Mouse (Mus musculus) G1E (cell line): Measurements from ENCODE around the gene Kcng4. TPM values are rescaled to one million over a fixed set of nuclear protein-coding genes. Genes with fewer than 3 reads are reported as not detected.

Source experiments
- ATAC-seq: 2 replicates; pipeline ENCODE4 v1.8.0; 2016; ENCODE audit warnings: mild to moderate bottlenecking; ENCODE audit not compliant: insufficient number of reproducible peaks, poor library complexity, low FRiP score, severe bottlenecking; ENCODE audit errors: extremely low read depth
- DNase-seq: peaks from one replicate; pipeline ENCODE4 v3.0.0; 2012; ENCODE audit warnings: low spot score
- H3K27me3 ChIP-seq: 2 replicates; pipeline ENCODE4 v1.6.1; 2012; ENCODE audit warnings: mild to moderate bottlenecking, low read length, inconsistent platforms; ENCODE audit not compliant: insufficient read depth
- H3K36me3 ChIP-seq: replicated peaks from 2 replicates; pipeline ENCODE3; 2012; ENCODE audit warnings: mild to moderate bottlenecking, inconsistent platforms
- H3K4me1 ChIP-seq: 2 replicates; pipeline ENCODE4 v1.6.1; 2012; ENCODE audit warnings: low read depth, low read length, inconsistent platforms, mixed read lengths; ENCODE audit not compliant: insufficient read depth
- H3K4me3 ChIP-seq: 2 replicates; pipeline ENCODE4 v1.5.1; 2012; ENCODE audit warnings: low read depth, mild to moderate bottlenecking, inconsistent platforms, low read length, moderate library complexity, mixed read lengths
- H3K9me3 ChIP-seq: replicated peaks from 2 replicates; pipeline ENCODE4 v1.6.1; 2012; ENCODE audit warnings: inconsistent platforms
- CTCF ChIP-seq: IDR thresholded peaks from 2 replicates; pipeline ENCODE4 v1.5.1; 2012; ENCODE audit warnings: low read depth, low read length, inconsistent platforms, mixed read lengths
- GATA1 ChIP-seq: IDR thresholded peaks from 2 replicates; pipeline ENCODE4 v1.6.1; 2012; ENCODE audit warnings: borderline replicate concordance, low read length, inconsistent platforms, mixed read lengths
- GATA2 ChIP-seq: IDR thresholded peaks from 2 replicates; pipeline ENCODE4 v1.6.1; 2012; ENCODE audit warnings: low read depth, low read length, inconsistent platforms, borderline replicate concordance
- POLR2AphosphoS5 ChIP-seq: IDR thresholded peaks from 2 replicates; pipeline ENCODE4 v1.6.1; 2012; ENCODE audit warnings: low read depth, low read length, inconsistent platforms; ENCODE audit not compliant: insufficient replicate concordance
- TAL1 ChIP-seq: conservative IDR thresholded peaks from 2 replicates; pipeline ENCODE4 v1.6.1; 2012; ENCODE audit warnings: low read depth, low read length, inconsistent platforms, mixed read lengths
- polyA plus RNA-seq: library from polyadenylated mRNA; stranded (reverse); fragments of >175 nt; gene quantifications from 2 replicates; pipeline ENCODE4 v1.2.3, GENCODE M21; 2012
- total RNA-seq, 2 experiments: library from RNA; stranded (forward) in 1 of 2; stranded (reverse) in 1 of 2; fragments of 200-1000 nt in 1 of 2; fragments of >200 nt in 1 of 2; fragmentation: Nextera tagmentation in 1 of 2; gene quantifications; 2 replicates each; pipeline ENCODE4 v1.2.3; 2014 to 2017

Kcng4 gene
- total and polyA plus RNA-seq, 3 experiments = 0.11 TPM; not detected in 2

- DNase-seq (no peak), ATAC-seq (no peak)
- H3K4me1 ChIP-seq = peaks cover 6% of the 10 kb centered on the region
- H3K4me3 ChIP-seq = no peak overlapping the region
- H3K9me3 ChIP-seq = peaks cover 12% of the 10 kb centered on the region
- H3K36me3 ChIP-seq = peaks cover 3% of the 10 kb centered on the region
- TF ChIP-seq GATA1 (no peak), CTCF (no peak), POLR2AphosphoS5 (no peak), GATA2 (no peak), TAL1 (no peak)
- peaks cover 3% of the 10 kb centered on the region; the same call in 1 of the 2 replicates for H3K27me3 ChIP-seq
Measured at GRCm38 (mm10) chr8:119590348-119590747, 45.1 kb downstream of the Kcng4 start.

GRCm38 (mm10) chr8:119588844-119589243, 46.6 kb downstream of the Kcng4 start:
- no peak for ATAC-seq
- TF ChIP-seq GATA2 (no peak), POLR2AphosphoS5 (no peak), TAL1 (no peak), CTCF (no peak), GATA1 (no peak)
- Histone ChIP-seq H3K4me1 (no peaks in the 10 kb centered on the region; the same call in 1 of the 2 replicates), H3K36me3 (no peaks in the 10 kb centered on the region), H3K4me3 (no peak overlapping the region), H3K9me3 (peaks cover 12% of the 10 kb centered on the region), H3K27me3 (peaks cover 3% of the 10 kb centered on the region; the same call in 1 of the 2 replicates)
- no peak for DNase-seq

GRCm38 (mm10) chr8:119588321-119588720, 47.2 kb downstream of the Kcng4 start:
- peaks cover 3% of the 10 kb centered on the region; the same call in 1 of the 2 replicates for H3K27me3 ChIP-seq
- TF ChIP-seq CTCF (no peak), GATA2 (no peak), GATA1 (no peak), TAL1 (no peak), POLR2AphosphoS5 (no peak)
- peaks cover 12% of the 10 kb centered on the region for H3K9me3 ChIP-seq
- no peak overlapping the region for H3K4me3 ChIP-seq
- no peaks in the 10 kb centered on the region for H3K36me3 ChIP-seq
- ATAC-seq = no peak
- no peaks in the 10 kb centered on the region; the same call in 1 of the 2 replicates for H3K4me1 ChIP-seq
- DNase-seq = no peak

- Histone ChIP-seq H3K4me3 (no peak overlapping the region; the same call in 1 of the 2 replicates), H3K4me1 (peaks cover 20% of the 10 kb centered on the region), H3K36me3 (peaks cover 2% of the 10 kb centered on the region), H3K27me3 (peaks cover 3% of the 10 kb centered on the region; the same call in 1 of the 2 replicates), H3K9me3 (peaks cover 12% of the 10 kb centered on the region)
- TF ChIP-seq POLR2AphosphoS5 (no peak), GATA1 (no peak), CTCF (no peak), TAL1 (no peak), GATA2 (no peak)
- ATAC-seq (no peak), DNase-seq (no peak)
Measured at GRCm38 (mm10) chr8:119585901-119586300, 49.6 kb downstream of the Kcng4 start.

- peak overlapping the region; percentile 39; the same call in 1 of the 2 replicates for H3K4me3 ChIP-seq
- peaks cover 62% of the 10 kb centered on the region for H3K4me1 ChIP-seq
- H3K9me3 ChIP-seq = no peaks in the 10 kb centered on the region
- DNase-seq (peak; percentile 60), ATAC-seq (peak; percentile 93)
- H3K36me3 ChIP-seq = peaks cover 2% of the 10 kb centered on the region
- TF ChIP-seq TAL1 (peak; percentile 62), GATA1 (no peak)
- H3K27me3 ChIP-seq = no peaks in the 10 kb centered on the region
Measured at GRCm38 (mm10) chr8:119580441-119581161, 54.9 kb downstream of the Kcng4 start.

- peaks cover 2% of the 10 kb centered on the region for H3K36me3 ChIP-seq
- TF ChIP-seq TAL1 = no peak
- TF ChIP-seq CTCF = no peak
- TF ChIP-seq GATA1 = no peak
- TF ChIP-seq POLR2AphosphoS5 = no peak
- no peak for TF ChIP-seq GATA2
- H3K9me3 ChIP-seq = no peaks in the 10 kb centered on the region
- ATAC-seq (no peak), DNase-seq (no peak)
- H3K27me3 ChIP-seq = no peaks in the 10 kb centered on the region
- H3K4me3 ChIP-seq = no peak overlapping the region; the same call in 1 of the 2 replicates
- H3K4me1 ChIP-seq = peaks cover 72% of the 10 kb centered on the region
Measured at GRCm38 (mm10) chr8:119579096-119579495, 56.4 kb downstream of the Kcng4 start.
